Mouse (Mus musculus) testis, adult 2 months (tissue): ENCODE data around the gene Cxcr5.

Source experiments
- CTCF ChIP-seq: fragments of 200-500 bp; IDR thresholded peaks from 2 replicates; pipeline ENCODE4 v1.5.1; 2012; ENCODE audit warnings: low read depth, mild to moderate bottlenecking, inconsistent platforms, low read length, moderate library complexity; ENCODE audit not compliant: control insufficient read depth, insufficient read depth, insufficient replicate concordance
- POLR2A ChIP-seq: fragments of 200-500 bp; IDR thresholded peaks from 2 replicates; pipeline ENCODE4 v1.6.1; 2012; ENCODE audit warnings: low read depth, mild to moderate bottlenecking, inconsistent platforms, low read length, moderate library complexity; ENCODE audit not compliant: control insufficient read depth

- TF ChIP-seq CTCF (no peak), POLR2A (no peak)
Observed at GRCm38 (mm10) chr9:44488855-44489381, 72.8 kb downstream of the Cxcr5 start.
